Mouse (Mus musculus): Measurements from ENCODE around the gene Zfp385a.

Gene Zfp385a

DNA sequence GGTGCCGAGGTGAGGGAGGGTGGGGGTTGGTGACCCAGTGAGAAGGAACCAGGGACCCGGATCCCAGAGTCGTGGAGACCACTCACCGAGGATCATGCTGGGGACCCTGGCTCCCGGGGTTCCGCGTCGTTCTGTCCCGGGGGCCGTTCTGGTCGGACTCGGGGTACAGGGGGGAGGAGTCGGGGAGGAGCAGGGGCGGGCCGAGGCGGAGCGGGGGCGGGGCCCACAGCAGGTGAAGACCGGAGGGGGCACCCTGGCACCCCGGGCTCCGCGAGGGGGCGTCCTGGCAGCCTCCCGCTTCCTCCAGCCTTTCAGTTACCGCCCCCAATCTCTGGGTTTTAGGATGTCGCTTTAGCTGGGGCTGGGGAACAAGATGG, at the start of gene Zfp385a:
TSS of gene Zfp385a (minus strand) at position 133 of the 377 bp plus-strand sequence.
- DNase-seq (ENCODE audit: low read depth, low spot score): peak; percentile 49

DNA sequence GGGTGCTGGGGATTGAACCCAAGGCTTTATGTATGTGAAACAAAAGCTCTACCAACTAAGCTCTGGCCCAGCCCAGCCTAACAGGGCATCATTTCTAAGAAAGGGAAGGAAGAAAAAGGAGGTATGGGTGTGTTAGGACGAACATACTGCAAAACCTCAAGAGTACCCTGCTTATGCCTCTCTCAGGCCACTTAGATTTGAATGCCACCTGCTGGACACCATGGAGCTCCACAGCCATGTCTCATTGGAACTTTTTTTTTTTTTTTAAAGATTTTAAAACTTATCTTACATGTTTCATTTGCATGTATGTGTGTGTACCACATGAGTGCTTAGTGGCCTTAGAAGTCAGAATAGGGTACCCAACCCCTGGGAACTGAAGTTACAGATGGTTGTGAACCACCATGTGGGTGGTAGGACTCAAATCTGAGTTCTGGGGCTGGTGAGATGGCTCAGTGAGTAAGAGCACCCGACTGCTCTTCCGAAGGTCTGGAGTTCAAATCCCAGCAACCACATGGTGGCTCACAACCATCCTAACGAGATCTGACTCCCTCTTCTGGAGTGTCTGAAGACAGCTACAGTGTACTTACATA, 48.8 kb upstream of the Zfp385a start:
- peak; percentile 62 for DNase-seq (ENCODE audit: low read depth, low spot score)

DNA sequence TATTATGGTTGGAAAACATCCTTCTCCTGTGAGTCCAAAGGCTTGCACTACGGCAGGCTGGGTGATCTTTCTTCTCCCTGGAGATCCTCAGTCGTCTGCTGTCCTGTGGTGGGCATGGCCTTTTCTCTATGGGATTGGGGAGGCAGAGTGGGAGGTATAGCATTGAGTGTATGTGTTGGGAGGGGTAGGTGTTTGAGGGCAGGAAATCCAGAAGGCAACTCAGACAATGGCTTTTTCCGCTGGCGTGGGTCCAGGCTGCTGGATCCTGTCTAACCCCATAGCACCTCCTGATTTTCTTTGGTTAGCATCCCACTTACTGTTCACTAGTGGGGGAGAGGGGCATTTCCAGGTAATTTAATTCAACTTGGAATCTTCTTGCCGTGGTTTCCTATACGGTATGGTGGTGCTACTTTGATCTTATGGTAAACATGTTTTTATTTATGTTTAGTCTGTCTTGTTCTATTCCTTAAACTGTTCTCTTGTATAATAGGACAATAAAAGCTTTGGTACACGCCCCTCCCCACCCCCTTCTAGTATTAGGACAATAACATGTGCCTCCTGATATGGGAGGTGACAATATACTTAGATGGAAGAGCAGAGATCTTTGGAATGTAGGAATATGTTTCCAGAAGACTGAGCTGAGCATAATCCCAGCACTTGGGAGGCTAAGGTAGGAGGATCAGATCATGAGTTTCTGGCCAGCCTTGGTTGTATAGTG, 44.0 kb upstream of the Zfp385a start:
- no peak for DNase-seq (ENCODE audit: low read depth, low spot score)

DNA sequence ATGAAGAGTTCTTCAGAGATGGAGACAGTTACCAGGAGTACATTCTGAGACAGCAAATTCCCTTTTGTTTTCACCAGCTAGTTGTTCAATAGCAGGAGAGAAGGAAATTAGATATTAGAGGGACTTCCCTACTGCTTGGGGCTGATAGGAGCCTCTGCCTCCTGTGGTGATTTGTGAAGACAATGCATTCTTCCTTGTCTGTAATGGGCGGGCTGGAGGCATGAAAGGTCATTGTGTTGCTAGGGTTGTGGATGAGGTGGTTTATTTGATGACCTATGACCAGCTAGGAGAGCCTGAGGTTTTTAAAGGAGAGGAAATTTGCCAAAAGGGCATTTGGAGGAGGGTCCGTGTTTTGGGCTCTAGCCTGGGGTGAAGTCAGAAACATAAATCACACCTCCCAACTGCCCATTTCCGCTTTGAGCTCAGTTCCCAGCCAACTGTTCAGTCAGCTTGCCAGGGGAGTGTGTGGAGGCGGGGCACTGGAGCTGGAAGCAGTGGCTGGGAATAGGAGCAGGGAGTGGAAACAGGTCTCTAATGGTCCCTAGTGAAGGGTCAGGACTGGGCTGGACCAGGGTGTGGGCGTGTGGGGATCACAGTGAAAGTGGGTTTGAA, 43.0 kb upstream of the Zfp385a start:
- peak; percentile 76 for DNase-seq (ENCODE audit: low read depth, low spot score)

DNA sequence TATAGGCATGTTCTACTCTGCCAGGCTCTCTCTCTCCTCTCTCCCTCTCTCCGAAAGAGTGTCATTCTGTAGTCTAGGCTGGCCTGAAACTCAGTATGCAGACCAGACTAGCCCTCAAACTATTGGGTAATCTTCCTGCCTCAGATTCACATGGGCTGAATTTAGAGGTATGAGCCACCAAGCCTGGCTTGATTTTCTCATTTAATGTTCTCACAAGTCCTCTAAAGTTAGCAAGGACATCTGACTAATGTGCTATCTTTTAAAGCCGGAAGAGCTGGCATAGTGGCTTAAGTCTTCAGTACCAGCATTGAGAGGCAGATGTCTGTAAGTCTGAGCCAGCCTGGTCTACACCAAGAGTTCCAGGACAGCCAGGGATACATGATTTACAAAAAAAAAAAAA, 42.2 kb upstream of the Zfp385a start:
- DNase-seq (ENCODE audit: low read depth, low spot score): no peak

DNA sequence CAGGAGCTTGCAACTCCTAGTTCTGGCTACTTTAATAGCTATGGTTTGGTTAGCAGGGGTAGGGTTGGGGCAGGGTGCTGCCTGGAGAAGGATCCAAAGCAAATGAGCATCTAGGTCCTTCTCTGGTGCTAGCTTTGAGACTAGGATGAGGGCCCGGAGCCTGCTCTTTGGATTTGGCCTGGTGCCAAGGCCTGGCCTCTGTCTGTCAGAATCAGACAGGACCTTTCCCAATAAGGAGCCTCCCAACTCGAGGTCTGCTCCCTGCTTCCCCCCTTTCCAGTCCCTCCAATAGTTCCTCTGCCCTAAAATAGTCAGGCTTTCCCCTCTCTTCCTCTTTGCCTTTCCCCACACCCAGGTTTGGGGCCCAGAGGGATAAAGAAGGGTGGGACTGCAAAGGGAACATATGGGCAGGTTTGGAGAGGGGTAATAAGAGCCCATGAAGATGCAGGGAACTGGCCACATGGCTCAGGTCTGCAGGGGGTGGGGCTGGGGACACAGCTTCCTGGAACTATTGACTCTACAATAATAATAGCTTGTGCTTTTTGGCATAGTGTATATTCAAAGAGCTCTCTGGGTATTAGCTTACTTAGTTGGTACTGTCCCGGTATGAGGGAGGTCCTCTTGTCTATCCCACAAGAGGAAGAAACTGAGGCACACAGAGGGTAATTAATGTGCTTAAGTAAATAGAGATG, 38.9 kb upstream of the Zfp385a start:
- DNase-seq (ENCODE audit: low read depth, low spot score): no peak

DNA sequence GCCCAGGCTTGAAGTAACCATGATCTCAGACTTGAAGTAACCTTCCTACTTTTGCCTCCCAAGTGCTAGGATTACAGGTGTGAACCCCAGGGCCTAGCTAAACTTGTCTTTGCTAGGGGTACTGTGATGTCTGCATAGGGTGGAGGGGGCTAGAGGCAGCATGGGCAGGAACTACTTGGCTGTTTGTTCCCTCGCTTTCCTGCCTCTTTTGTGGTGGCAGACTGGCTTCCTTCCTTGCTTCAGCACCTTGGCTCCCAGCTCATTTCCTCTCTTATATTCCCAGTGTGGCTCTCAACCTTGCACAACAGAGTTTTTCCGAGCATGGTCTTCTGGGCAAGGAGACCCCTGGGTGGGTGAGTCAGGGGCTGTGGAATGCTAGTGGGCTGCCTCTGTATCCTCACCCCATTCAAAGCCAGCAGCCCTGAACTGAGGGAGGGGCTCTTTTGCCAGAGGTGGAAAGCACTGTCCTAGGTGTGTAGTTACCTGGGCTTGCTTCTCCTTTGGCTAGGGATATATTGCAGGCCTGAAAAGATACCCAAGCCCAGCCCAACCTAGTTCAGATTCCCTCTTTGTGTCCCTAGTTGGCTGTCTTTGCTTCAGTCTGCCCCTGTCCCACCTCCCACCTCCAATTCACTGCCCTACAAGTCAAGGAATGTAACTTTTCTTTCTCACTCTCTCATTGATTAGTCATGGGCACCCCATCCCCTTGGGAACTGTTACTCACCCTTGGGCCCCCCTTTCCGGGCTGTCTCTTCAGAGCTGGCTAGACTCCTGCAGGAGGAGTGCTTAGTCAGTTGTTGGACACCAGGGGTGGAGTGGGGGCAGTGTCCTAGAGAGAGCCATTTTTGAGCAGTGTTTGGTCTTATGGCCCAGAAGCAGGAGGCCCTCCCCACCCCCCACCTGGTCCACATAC, 38.1 kb upstream of the Zfp385a start:
- no peak for DNase-seq (ENCODE audit: low read depth, low spot score)

DNA sequence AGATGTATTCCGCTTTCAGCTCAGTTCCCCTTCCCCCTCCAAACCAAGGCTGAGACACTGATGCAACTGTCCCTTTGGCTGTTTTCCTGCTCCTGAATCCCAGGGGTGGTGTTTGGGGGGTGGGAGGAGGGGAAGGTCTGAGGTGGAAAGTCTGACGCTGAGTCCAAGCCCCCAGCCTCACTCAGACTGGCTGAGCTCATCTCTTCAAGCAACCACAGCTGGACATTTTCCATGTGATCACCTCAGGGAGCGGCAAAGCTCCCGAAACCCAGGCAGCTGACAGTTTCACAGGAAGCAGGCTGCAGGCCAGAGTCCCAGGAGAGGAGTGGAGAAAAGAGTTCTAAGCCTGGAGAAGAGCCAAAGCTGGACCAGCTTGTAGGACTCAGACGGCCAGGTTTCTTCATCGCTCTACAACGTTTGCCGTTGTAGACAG, 37.0 kb upstream of the Zfp385a start:
- DNase-seq (ENCODE audit: low read depth, low spot score): no peak

DNA sequence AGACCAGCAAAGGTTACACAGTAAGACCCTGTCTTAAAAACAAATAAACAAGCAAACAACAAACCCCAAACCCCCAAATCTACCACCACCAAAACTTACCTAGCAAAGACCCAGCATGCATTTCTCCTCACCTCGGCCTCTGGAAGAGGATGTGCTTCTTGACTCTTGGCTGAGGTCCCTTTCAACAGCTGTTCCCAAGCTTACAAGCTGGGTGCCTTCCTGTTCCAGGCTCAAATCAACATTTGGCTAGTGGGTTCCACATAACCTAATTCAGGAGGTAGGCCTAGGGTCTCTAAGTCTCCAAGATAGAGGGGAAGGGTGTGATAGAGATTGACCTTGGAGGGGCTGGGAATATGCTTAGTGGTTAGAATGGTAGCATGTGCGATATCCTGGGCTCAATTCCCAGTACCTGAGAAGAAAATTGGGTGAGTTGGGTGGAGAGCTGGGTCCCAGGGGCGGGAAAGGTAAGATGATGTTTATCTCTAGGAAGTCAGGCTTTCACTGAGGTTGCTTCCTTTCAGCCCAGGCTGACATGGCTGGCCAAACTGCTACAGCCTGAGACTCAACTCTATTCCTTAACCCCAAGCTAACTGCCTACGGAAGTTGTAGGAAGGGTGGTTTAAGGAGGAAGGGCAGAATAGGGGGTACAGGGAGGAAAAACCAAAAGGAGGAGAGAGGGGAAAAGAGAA, 35.4 kb upstream of the Zfp385a start:
- DNase-seq (ENCODE audit: low read depth, low spot score): no peak

DNA sequence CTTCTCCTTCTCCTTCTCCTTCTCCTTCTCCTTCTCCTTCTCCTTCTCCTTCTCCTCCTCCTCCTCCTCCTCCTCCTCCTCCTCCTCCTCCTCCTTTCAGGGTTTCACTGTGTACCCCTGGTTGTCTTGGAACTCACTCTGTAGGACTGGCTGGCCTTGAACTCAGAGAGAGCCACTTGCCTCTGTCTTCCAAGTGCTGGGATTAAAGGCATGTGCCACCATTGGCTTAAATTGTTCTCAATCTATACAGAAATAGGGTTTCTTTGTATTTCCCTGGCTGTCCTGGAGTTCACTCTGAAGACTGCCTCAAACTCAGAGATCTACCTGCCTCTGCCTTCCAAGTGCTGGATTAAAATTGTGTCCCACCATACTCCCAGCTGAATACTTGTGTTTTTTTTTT, 32.6 kb upstream of the Zfp385a start:
- no peak for DNase-seq (ENCODE audit: low read depth, low spot score)

DNA sequence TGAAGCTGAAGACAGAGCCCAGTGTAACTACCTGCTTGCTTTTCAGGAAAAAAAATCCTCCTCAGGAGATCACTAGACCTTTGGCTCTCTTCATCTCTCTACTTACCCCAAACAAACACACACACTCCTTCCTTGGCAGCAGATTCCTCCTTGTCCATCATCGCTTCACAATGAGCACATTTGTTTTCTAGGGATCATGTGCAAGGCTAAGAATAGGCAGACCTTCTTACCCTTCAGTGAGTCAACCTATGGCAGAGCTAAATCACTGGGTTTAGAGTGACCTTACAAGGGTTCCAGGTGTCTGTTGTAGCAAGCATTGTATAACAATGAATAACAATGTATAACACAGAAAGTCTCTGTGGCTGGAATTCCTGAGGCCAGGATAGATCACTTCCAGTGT, 31.8 kb upstream of the Zfp385a start:
- DNase-seq (ENCODE audit: low read depth, low spot score): no peak

DNA sequence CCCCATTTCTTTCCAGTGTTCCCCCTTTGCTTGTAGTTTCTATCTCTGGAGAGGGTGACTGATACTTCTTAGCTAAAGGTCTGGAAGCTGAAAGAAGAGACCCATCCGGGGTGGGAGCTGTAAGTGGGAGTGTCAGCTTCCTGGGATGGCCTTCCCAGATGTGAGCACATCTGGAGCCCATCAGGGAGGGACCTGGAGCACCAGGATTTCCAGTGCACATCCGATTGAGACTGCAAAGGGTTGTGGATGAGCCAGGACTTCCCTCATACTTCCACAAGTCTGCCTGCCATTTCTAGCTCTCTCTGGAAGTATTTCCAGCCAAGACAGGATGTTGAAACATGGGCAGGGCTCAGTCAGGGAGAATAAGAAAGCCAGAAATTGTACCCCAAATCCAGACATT, 31.3 kb upstream of the Zfp385a start:
- no peak for DNase-seq (ENCODE audit: low read depth, low spot score)

DNA sequence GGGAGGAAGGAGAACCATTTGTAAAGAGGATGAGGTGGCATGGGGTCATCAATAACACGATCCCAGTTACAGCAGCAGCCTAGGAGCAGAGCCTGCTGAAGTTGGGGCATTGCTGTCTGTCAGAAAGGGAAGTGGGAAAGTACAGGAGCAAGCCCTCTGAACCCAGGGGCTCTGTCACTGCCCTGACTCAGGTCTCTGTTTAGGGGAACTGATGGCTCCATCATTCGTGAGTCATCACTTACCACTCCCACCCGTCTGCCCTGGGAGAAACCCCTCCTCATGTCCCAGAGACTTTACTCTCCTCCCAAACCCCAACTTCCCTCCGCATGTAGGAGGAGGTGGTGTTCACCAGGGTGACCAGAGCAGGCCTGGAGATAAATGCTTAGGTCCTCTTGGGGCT, 30.6 kb upstream of the Zfp385a start:
- no peak for DNase-seq (ENCODE audit: low read depth, low spot score)

DNA sequence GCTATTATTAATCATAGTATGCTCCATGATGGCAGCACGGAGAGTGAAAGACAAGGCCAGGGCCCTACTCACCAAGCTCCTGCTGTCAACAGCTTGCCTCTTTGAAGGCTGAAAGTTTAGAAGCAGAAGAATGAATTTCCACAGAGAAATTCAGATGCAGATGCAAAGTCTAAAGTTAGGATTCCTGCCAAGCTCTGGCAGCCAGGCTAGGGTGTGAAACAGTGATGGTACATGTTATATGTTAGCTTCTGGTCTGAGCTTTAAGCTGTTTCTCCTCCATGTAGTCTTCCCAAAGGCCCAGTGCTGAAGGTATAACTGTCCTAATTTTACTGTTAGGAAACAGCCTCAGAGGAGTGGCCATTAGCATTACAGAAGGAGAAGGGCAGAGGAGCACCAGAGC, 29.2 kb upstream of the Zfp385a start:
- peak; percentile 41 for DNase-seq (ENCODE audit: low read depth, low spot score)

DNA sequence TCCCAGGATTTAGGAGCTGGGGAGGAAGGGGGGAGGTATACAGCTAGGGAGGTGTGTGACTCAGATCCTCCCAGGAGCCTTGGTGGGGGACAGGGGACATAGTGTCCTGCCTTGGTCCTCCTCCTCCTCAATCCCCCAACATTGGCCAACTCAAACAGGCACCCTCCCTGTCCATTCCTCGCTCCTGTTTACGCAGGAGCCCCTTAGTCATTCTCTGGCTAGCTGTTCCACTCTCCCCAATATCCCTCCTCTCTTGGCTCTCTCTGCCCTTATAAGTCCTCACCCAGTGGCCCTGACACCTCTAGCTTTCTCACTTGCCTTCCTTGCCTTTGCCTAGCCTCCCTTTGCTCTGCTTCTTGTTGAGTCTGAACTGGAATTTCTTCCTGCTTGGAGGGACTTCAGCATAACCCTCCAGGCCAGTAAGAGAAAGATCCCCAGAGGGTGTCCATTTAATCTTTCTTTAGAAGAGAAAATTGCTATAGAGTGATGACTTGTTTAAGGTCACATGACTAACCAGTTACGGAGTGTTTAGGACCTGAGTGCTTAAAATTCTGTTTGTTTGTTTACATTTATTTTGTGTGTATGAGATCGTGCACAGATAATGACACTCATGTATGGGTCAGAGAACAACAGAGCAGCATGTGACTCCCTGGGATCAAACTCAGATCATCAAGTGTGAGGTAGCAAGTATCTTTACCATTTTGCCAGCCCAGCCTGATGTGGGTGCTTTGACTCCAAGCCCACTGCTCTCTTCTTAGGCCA, 28.5 kb upstream of the Zfp385a start:
- DNase-seq (ENCODE audit: low read depth, low spot score): no peak

DNA sequence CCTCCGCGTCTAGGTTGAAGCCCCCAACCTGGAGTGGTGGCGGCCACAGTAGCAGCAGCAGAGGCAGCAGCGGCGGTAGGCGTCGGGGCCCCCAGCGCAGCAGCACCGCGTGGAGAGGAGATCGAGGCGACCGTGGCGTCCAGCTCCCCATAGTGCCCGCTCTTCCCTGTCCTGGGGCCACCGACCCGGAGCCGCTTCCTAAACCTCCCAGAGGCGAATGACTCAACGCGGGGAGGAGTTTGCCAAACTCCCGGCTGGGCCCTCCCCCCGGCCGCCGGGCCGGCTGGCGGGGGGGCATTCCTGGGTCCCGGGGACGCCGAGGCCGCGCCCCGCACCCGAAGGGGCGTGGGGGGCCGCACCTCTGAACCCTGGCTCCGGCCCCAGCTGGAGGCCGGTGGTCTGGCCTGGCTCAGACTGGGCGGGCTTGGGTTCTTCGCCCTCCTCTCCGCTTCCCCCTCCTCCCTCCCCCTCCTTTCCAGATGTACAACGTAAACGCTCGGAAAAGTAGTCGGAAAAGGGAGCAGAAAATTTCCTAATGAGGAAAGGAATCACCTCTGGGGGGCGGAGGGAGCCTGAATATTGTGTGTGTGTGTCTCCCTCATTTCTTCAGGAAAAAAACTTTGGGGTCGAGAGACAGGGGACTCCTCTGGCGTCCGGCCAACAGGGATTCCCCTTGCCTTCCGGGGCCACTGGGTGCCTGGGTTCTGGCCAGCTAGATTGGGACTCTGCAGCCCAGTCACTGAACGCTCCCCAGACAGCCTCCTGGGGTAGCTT, 26.7 kb upstream of the Zfp385a start, which contains the start of gene Itga5:
TSS of gene Itga5 (minus strand) at position 388 of the 774 bp plus-strand sequence.
- DNase-seq (ENCODE audit: low read depth, low spot score): peak; percentile 73

DNA sequence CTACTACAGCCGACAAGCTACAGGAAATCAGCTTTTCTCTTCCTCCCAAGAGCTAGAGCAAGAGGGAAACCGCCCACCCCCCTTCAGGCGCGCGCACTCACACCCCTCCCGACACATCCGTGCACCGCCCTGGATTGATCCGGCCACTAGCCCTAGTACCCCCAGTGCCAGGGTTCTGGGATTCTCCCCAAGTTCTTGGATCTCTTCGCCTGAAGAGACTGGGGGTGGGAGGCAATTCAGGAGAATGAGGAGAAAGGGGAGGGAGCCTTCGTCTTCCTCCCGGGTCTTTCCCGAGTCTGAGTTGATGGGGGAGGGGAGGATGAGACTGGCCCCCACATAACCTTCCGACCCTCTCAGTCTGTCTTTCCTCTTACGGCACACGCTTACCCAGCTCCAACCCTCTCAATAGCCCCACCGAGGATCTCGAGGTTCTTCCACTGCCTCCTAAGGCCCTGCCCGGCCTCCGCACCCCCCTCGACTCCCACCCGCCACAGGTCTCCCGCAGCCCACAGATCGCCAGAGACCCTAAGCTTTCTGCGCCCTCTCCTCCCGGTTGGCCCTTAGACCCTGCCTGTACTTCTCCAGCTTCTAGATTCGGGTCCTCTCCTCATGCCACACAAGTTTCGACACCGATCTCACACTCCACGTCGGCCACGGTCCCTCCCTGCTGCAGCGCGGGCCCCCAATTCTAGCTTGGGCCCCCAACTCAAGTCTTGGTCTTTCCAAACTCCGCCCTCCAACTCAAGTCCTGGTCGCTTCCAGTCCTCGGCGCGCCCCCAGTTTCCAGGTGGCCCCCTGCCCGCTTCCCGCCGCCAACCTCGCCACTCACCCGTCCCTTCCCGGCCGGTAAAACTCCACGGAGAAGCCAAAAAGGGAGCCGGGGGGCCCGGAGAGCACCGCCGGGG, 25.8 kb upstream of the Zfp385a start:
- DNase-seq (ENCODE audit: low read depth, low spot score): peak; percentile 56

DNA sequence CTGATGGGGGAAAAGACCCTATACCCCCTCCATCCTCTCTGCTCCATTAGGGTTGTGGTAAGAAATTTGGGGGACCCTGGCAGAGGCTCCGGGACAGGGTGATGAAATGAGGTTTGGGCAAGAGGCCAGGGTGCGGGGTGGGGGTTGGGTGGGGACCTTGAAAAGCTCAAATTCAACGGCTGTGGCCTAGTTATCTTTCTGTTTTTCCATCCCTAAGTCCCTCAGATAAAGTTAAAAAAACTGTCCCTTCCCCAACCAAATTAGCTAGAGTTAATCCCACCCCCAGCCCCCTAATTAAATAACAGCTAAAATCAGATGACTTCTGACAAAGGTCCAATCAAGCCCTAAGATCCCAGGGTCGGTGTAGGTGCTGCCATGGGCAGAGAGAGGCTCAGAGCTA, 24.9 kb upstream of the Zfp385a start:
- no peak for DNase-seq (ENCODE audit: low read depth, low spot score)
